Mouse (Mus musculus) hindbrain, embryonic 12.5 days (tissue): ENCODE measurements at regions not wholly inside any gene's neighbourhood (a gene's known extent, or its start where the extent isn't known, plus 50 kb on each side); places are given as distances from the start of the nearest gene placed in this dataset.

Source experiments
- ATAC-seq: fragments of 200-750 bp; cut with Nextera tagmentation; 2 replicates; pipeline ENCODE4 v1.8.0; 2017; ENCODE audit warnings: moderate TSS enrichment; ENCODE audit not compliant: low FRiP score
- H3K27ac ChIP-seq: fragments of 300-500 bp; sonication (generic); 2 replicates; pipeline ENCODE4 v1.5.1; 2016; ENCODE audit warnings: mild to moderate bottlenecking
- H3K27me3 ChIP-seq: fragments of 300-500 bp; sonication (generic); 2 replicates; pipeline ENCODE4 v1.6.1; 2016; ENCODE audit warnings: mild to moderate bottlenecking
- H3K36me3 ChIP-seq: fragments of 300-500 bp; sonication (generic); 2 replicates; pipeline ENCODE4 v1.6.1; 2016; ENCODE audit warnings: mild to moderate bottlenecking
- H3K4me1 ChIP-seq: fragments of 300-500 bp; sonication (generic); 2 replicates; pipeline ENCODE4 v1.6.1; 2016
- H3K4me2 ChIP-seq: fragments of 300-500 bp; sonication (generic); replicated peaks from 2 replicates; pipeline ENCODE4 v1.6.1; 2016; ENCODE audit warnings: mild to moderate bottlenecking
- H3K4me3 ChIP-seq: fragments of 300-500 bp; sonication (generic); 2 replicates; pipeline ENCODE4 v1.5.1; 2016; ENCODE audit warnings: mild to moderate bottlenecking
- H3K9ac ChIP-seq: fragments of 300-500 bp; sonication (generic); 2 replicates; pipeline ENCODE4 v1.6.1; 2016; ENCODE audit warnings: mild to moderate bottlenecking, moderate library complexity
- H3K9me3 ChIP-seq: fragments of 300-500 bp; sonication (generic); replicated peaks from 2 replicates; pipeline ENCODE4 v1.6.1; 2016; ENCODE audit warnings: mild to moderate bottlenecking
- WGBS: fragments of 180-500 bp; shearing (Covaris S2); methylation state at CpG from one replicate; pipeline ENCODE4 v1.1.7; 2016; 5-methylcytosine and 5-hydroxymethylcytosine counted together

- no peaks in the 10 kb centered on the region for H3K36me3 ChIP-seq
- no peak overlapping the region for H3K4me3 ChIP-seq
- H3K27ac ChIP-seq = no peak overlapping the region
- no peak for ATAC-seq
- H3K9me3 ChIP-seq = no peaks in the 10 kb centered on the region
- no peak overlapping the region for H3K4me2 ChIP-seq
- H3K4me1 ChIP-seq = no peaks in the 10 kb centered on the region
- no peaks in the 10 kb centered on the region for H3K27me3 ChIP-seq
- no peak overlapping the region for H3K9ac ChIP-seq
- 81% methylated on average over 4 of the region's 4 CpGs for WGBS
These were observed 381.9 kb upstream of the Kcnd2 start for GRCm38 (mm10) chr6:20833401-20833800.

GRCm38 (mm10) chr6:20840149-20840548, 375.2 kb upstream of the Kcnd2 start:
- 54% methylated on average over 3 of the region's 3 CpGs for WGBS
- H3K9me3 ChIP-seq = no peaks in the 10 kb centered on the region
- no peaks in the 10 kb centered on the region for H3K4me1 ChIP-seq
- no peaks in the 10 kb centered on the region for H3K27me3 ChIP-seq
- ATAC-seq = 0 out of 2 replicates have a peak, but pooled peaks have one; percentile 16
- no peak overlapping the region for H3K9ac ChIP-seq
- no peak overlapping the region for H3K27ac ChIP-seq
- H3K4me2 ChIP-seq = no peak overlapping the region
- H3K36me3 ChIP-seq = no peaks in the 10 kb centered on the region
- H3K4me3 ChIP-seq = no peak overlapping the region
